Mouse (Mus musculus): ENCODE data around the gene Nrn1.

DNA sequence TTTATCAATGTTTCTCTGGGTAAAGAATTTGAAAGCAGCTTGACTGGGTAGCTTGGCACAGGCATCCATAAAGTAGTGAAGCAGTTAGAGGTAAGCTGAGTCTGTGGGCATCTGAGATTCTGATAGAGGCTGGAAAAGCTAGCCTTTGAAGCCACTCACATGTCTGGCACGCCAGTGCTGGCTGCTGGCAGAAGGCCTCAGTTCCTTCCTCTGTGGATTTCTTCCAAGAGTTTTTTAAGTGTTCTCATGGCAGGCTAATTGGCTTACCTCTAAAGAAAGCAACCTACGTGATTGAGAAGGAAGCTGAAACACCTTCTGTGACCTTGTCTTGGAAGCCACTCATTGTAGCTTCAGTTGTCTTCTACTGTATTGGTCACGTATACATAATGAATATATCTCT is 17.6 kb downstream of the Nrn1 start:
- no peak for TF ChIP-seq POLR2AphosphoS2 (IDR thresholded peaks at IDR 0.05; ENCODE audit: insufficient read length, low read depth)
- no peak for TF ChIP-seq POLR2A (IDR thresholded peaks at IDR 0.05; ENCODE audit: insufficient read length, low read depth)
- TF ChIP-seq MYOD1 (IDR thresholded peaks at IDR 0.05; ENCODE audit: control insufficient read depth in 1 of 3, insufficient read length in 2 of 3, low read depth in 2 of 3), result no peak
- TF ChIP-seq TCF12 (IDR thresholded peaks at IDR 0.05; ENCODE audit: insufficient read depth, poor library complexity, severe bottlenecking), result no peak
- no peak for TF ChIP-seq MYOG (IDR thresholded peaks at IDR 0.05; ENCODE audit: control insufficient read depth in 1 of 3, insufficient read depth in 1 of 3, insufficient read length in 2 of 3, low read depth in 2 of 3)
- TF ChIP-seq MAX (IDR thresholded peaks at IDR 0.05; ENCODE audit: low read depth), result no peak

Data from myocyte (in vitro differentiated cells).